Mouse (Mus musculus): Measurements from ENCODE around the gene Pgls. TPM values are rescaled to one million over a fixed set of nuclear protein-coding genes. Genes with fewer than 3 reads are reported as not detected.
A peak's percentile ranks its signal among the peaks of the same experiment; 100 is the strongest.

Pgls gene
- polyA plus RNA-seq, 1 experiment: 266 TPM

DNA sequence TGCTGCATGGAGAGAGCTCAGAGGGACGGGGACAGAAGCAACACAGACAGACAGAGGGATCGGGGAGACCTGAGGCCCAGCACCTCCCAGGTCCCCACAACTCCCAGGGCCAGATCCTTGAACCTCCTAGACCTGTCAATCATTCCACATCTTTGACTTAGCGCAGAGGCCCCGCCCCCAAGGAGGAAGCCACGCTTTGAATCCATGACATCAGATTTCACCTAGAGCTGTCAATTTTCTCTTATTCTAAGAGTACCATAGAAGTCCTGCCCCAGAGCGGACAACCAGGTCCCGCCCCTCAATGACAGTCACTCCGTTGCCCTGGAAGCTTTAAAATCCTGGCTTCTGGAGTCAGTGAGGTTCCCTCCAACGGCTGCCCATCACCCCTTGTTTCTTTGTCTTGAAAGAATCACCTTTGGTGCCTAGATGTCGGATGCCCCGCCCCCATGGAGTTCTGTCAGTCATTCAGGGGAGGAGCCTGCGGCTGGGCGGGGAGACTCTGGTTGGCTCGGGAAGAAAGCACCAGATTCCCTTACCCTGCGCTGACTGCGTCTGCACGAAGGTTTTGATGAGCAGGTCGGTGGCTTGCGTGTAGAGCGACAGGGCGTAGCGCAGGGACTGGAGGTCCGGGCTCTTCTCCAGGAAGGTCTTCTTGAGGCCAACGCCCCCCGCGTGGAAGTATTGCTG lies 42.1 kb downstream of the Pgls start:
- Histone ChIP-seq H3K4me3 (ENCODE audit: low read depth, low read length) (no peak overlapping the region), H3K27me3 (ENCODE audit: control insufficient read depth, insufficient read depth, low read length) (no peaks in the 10 kb centered on the region; the same call in 1 of the 2 replicates), H3K36me3 (ENCODE audit: control insufficient read depth, insufficient read depth, low read length) (no peaks in the 10 kb centered on the region), H3K27ac (ENCODE audit: insufficient read depth, low read depth, low read length) (no peak overlapping the region), H3K4me1 (ENCODE audit: control insufficient read depth, insufficient read depth, insufficient read length, low read length) (peaks cover 11% of the 10 kb centered on the region)
- WGBS: 2% methylated on average over 26 of the region's 26 CpGs
- TF ChIP-seq CTCF (IDR thresholded peaks at IDR 0.05; ENCODE audit: extremely low read depth, insufficient read length, insufficient replicate concordance, low read depth, low read length) (no peak), POLR2A (IDR thresholded peaks at IDR 0.05; ENCODE audit: low read depth, low read length) (0 out of 2 replicates have a peak, but pooled peaks have one; percentile 15)

DNA sequence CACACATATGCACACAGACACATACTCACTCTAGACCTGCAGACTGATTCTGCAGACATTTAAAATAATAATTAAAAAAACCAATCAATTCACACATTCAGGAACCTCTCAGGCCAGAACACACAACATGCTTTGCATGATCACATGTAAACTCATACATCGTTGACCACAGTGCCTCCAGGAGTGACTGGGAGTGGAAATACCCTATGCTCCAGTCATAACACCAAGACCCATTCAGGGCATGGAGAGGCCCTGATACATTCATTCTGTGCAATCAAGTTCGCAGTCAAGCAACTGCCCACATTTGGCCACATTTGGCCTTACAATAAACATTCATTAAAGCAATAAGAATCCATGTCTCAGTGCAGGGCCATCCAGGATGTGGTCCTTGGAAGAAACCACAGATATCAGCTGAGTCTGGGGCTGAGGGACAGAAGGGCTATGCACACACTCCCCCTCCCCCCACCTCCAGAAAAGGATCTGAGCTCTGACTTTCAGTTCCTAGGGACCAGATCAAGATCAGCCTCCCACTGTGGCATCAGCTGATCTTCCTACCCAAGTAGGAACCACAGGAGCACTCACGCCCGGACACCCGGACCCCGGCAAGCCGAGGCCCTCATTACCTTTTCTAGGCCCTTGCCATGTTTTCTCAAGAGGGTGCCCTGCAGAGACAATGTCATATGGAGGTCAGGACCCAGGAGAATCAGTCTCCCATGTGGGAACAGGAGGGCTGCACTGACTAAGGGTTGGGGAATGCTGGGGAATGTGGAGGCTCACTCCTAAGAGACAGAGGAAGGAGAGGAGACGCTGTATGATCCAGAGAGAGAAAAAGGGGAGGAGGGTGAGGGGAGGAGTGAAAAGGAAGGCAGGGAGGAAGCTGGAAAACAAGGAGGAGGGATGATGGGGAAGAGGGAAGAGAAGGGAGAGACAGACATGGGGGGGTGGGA lies 45.4 kb downstream of the Pgls start:
- Histone ChIP-seq H3K27ac (ENCODE audit: insufficient read depth, low read depth, low read length) (no peak overlapping the region), H3K4me1 (ENCODE audit: control insufficient read depth, insufficient read depth, insufficient read length, low read length) (no peaks in the 10 kb centered on the region; the same call in 1 of the 2 replicates), H3K4me3 (ENCODE audit: low read depth, low read length) (no peak overlapping the region), H3K27me3 (ENCODE audit: control insufficient read depth, insufficient read depth, low read length) (no peaks in the 10 kb centered on the region), H3K36me3 (ENCODE audit: control insufficient read depth, insufficient read depth, low read length) (no peaks in the 10 kb centered on the region)
- WGBS: 65% methylated on average over 8 of the region's 8 CpGs
- TF ChIP-seq CTCF (IDR thresholded peaks at IDR 0.05; ENCODE audit: extremely low read depth, insufficient read length, insufficient replicate concordance, low read depth, low read length) (no peak), POLR2A (IDR thresholded peaks at IDR 0.05; ENCODE audit: low read depth, low read length) (no peak)

DNA sequence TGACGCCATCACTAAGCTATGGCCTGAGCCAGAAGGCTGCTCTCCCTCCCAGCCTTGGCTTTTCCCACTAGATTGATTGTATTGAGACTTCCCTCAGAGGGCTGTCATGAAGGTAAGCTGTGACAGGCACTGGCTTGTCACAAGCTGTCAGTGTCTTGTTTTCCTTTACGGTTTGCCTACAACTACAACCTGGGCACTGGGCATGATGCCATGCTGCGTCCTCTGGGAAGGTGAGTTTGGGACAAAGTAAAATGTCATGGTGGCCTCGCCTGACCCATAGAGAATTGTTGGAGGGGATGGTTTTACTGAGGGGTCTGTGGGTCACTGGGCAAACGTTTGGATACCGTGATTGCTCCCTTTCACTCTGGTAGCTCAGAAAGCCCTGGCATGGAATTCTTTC lies 46.3 kb downstream of the Pgls start:
- no peak overlapping the region for H3K27ac ChIP-seq (ENCODE audit: insufficient read depth, low read depth, low read length)
- no peaks in the 10 kb centered on the region for H3K27me3 ChIP-seq (ENCODE audit: control insufficient read depth, insufficient read depth, low read length)
- no peak overlapping the region for H3K4me3 ChIP-seq (ENCODE audit: low read depth, low read length)
- no peaks in the 10 kb centered on the region; the same call in 1 of the 2 replicates for H3K4me1 ChIP-seq (ENCODE audit: control insufficient read depth, insufficient read depth, insufficient read length, low read length)
- H3K36me3 ChIP-seq (ENCODE audit: control insufficient read depth, insufficient read depth, low read length): no peaks in the 10 kb centered on the region
- no peak for TF ChIP-seq CTCF (IDR thresholded peaks at IDR 0.05; ENCODE audit: extremely low read depth, insufficient read length, insufficient replicate concordance, low read depth, low read length)
- no peak for TF ChIP-seq POLR2A (IDR thresholded peaks at IDR 0.05; ENCODE audit: low read depth, low read length)
- WGBS: 66% methylated on average over 6 of the region's 6 CpGs

DNA sequence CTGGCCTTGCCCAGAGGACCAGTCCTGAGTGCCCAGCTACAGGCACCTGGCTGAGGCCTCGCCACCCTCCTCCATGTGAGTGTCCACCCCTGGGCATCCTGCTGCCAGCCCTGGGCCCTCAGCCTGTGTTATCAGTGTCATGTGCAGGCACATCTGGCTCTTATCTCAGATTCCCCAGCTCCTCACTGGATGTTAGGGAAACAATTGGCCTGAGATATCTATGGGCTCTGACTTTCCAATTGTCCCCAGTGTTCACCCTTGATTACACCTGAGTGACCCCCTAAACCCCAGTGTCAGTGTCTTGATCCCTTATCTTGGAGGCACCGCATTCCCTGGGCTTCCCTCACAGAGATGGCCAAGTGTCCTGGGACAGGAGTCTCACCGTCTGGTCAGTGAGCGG lies 47.3 kb downstream of the Pgls start:
- TF ChIP-seq POLR2A (IDR thresholded peaks at IDR 0.05; ENCODE audit: low read depth, low read length): no peak
- TF ChIP-seq CTCF (IDR thresholded peaks at IDR 0.05; ENCODE audit: extremely low read depth, insufficient read length, insufficient replicate concordance, low read depth, low read length): no peak
- no peaks in the 10 kb centered on the region for H3K27me3 ChIP-seq (ENCODE audit: control insufficient read depth, insufficient read depth, low read length)
- 74% methylated on average over 4 of the region's 4 CpGs for WGBS
- H3K4me1 ChIP-seq (ENCODE audit: control insufficient read depth, insufficient read depth, insufficient read length, low read length): no peaks in the 10 kb centered on the region; the same call in 1 of the 2 replicates
- H3K4me3 ChIP-seq (ENCODE audit: low read depth, low read length): no peak overlapping the region
- H3K27ac ChIP-seq (ENCODE audit: insufficient read depth, low read depth, low read length): no peak overlapping the region
- H3K36me3 ChIP-seq (ENCODE audit: control insufficient read depth, insufficient read depth, low read length): no peaks in the 10 kb centered on the region

DNA sequence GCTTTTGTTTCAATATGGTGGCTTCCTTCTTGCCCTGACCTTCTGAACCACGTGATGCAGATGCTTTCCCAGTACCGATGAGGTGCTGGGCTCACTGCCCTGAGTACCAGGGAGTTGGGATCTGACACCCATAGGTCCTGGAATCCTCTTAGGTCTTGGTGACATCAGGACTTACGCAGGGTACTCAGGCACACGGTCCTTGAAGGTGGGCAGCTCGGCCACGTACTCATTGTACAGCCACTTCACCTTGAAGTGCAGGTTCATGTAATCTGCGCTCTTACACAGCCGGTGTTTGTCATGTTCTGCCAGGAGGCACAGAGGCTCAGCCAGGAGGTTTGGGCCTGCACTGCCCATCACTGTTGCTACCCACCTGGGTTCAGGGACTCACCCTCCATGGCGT lies 53.5 kb downstream of the Pgls start:
- no peak overlapping the region for H3K27ac ChIP-seq (ENCODE audit: insufficient read depth, low read depth, low read length)
- H3K4me1 ChIP-seq (ENCODE audit: control insufficient read depth, insufficient read depth, insufficient read length, low read length): no peaks in the 10 kb centered on the region
- TF ChIP-seq CTCF (IDR thresholded peaks at IDR 0.05; ENCODE audit: extremely low read depth, insufficient read length, insufficient replicate concordance, low read depth, low read length) (no peak), POLR2A (IDR thresholded peaks at IDR 0.05; ENCODE audit: low read depth, low read length) (no peak)
- 78% methylated on average over 9 of the region's 9 CpGs for WGBS
- H3K4me3 ChIP-seq (ENCODE audit: low read depth, low read length): no peak overlapping the region
- H3K27me3 ChIP-seq (ENCODE audit: control insufficient read depth, insufficient read depth, low read length): no peaks in the 10 kb centered on the region
- no peaks in the 10 kb centered on the region for H3K36me3 ChIP-seq (ENCODE audit: control insufficient read depth, insufficient read depth, low read length)

Other genes with a start within 250 kb of the Pgls start
- 63.7 and 101 TPM in 2 replicates for gene Use1, start 225.3 kb upstream of the Pgls start, polyA plus RNA-seq (2012; rRNA removed)
- gene Ocel1, start 220.9 kb upstream of the Pgls start, polyA plus RNA-seq (2012; rRNA removed): 19.7 and 70.3 TPM in 2 replicates
- 233 and 448 TPM in 2 replicates for gene Nr2f6, start 210.2 kb upstream of the Pgls start, polyA plus RNA-seq (2012; rRNA removed)
- 5.8 and 7.8 TPM in 2 replicates for gene Ushbp1, start 196.4 kb upstream of the Pgls start, polyA plus RNA-seq (2012; rRNA removed)
- 64.5 and 119 TPM in 2 replicates for gene Babam1, start 195.3 kb upstream of the Pgls start, polyA plus RNA-seq (2012; rRNA removed)
- 12.6 and 13.8 TPM in 2 replicates for gene Ankle1, start 186.2 kb upstream of the Pgls start, polyA plus RNA-seq (2012; rRNA removed)
- gene Abhd8, start 128.5 kb upstream of the Pgls start, polyA plus RNA-seq (2012; rRNA removed): 17.4 and 26.5 TPM in 2 replicates
- gene Mrpl34, start 127.2 kb upstream of the Pgls start, polyA plus RNA-seq (2012; rRNA removed): 170 and 172 TPM in 2 replicates
- 46.3 and 85.3 TPM in 2 replicates for gene Dda1, start 123.0 kb upstream of the Pgls start, polyA plus RNA-seq (2012; rRNA removed)
- gene Ano8, start 106.2 kb upstream of the Pgls start, polyA plus RNA-seq (2012; rRNA removed): 9.0 and 19.8 TPM in 2 replicates
- gene Gtpbp3, start 104.1 kb upstream of the Pgls start, polyA plus RNA-seq (2012; rRNA removed): 18.6 and 25.8 TPM in 2 replicates
- gene Plvap, start 80.4 kb upstream of the Pgls start, polyA plus RNA-seq (2012; rRNA removed): 182 and 329 TPM in 2 replicates
- gene Ccdc194, start 66.5 kb upstream of the Pgls start, polyA plus RNA-seq (2012; rRNA removed): not detected in 2 replicates
- gene Bst2, start 54.7 kb upstream of the Pgls start, polyA plus RNA-seq (2012; rRNA removed): 126 and 242 TPM in 2 replicates
- gene Mvb12a, start 49.3 kb upstream of the Pgls start, polyA plus RNA-seq (2012; rRNA removed): 180 and 251 TPM in 2 replicates
- gene Tmem221, start 33.3 kb upstream of the Pgls start, polyA plus RNA-seq (2012; rRNA removed): 0.62 and 3.3 TPM in 2 replicates
- gene Nxnl1, start 25.6 kb upstream of the Pgls start, polyA plus RNA-seq (2012; rRNA removed): not detected in 2 replicates
- 28.6 and 29.6 TPM in 2 replicates for gene Slc27a1, start 23.3 kb upstream of the Pgls start, polyA plus RNA-seq (2012; rRNA removed)
- gene Fam129c, start 5.5 kb downstream of the Pgls start, polyA plus RNA-seq (2012; rRNA removed): 1.7 and 4.5 TPM in 2 replicates
- 52.4 and 59.8 TPM in 2 replicates for gene Colgalt1, start 18.8 kb downstream of the Pgls start, polyA plus RNA-seq (2012; rRNA removed)
- 1.6 TPM in 2 replicates for gene Unc13a, start 79.6 kb downstream of the Pgls start, polyA plus RNA-seq (2012; rRNA removed)
- gene Jak3, start 84.1 kb downstream of the Pgls start, polyA plus RNA-seq (2012; rRNA removed): 14.3 and 20.3 TPM in 2 replicates
- 9.1 and 30.2 TPM in 2 replicates for gene Insl3, start 97.0 kb downstream of the Pgls start, polyA plus RNA-seq (2012; rRNA removed)
- gene B3gnt3, start 109.6 kb downstream of the Pgls start, polyA plus RNA-seq (2012; rRNA removed): 180 and 195 TPM in 2 replicates
- 11.9 and 20.1 TPM in 2 replicates for gene Fcho1, start 133.5 kb downstream of the Pgls start, polyA plus RNA-seq (2012; rRNA removed)